Mouse (Mus musculus): ENCODE data around the gene Adam1b. TPM values are rescaled to one million over a fixed set of nuclear protein-coding genes. Genes with fewer than 3 reads are reported as not detected.

Adam1b gene
- polyA plus RNA-seq (2015; fragmentation: Nextera tagmentation; extraction: Ambion mirVana) = 0.08 and 0.10 TPM in 2 replicates

DNA sequence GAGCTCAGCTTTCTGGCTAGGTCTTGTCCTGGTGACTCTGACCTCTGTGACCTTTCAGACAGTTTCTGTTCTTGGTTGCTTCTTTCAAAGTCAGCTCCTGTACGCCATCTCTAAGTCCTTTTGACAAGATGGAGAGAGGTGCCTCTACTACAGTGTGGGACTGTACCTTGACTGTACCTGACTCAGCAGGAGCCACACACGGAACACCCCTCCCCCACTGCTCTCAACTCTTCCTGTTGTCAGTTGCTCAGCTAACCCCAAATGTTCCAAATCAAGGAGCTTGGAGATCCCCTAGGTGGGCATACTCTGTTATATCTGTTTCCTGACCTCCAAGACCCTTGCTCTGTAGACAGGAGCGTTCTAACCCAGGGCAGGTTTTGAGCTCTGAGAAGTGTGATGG is at the start of gene Adam1b:
TSS of gene Adam1b (minus strand) at position 205 of the 400 bp plus-strand sequence.
- no peak for ATAC-seq (ENCODE audit: insufficient number of reproducible peaks, low FRiP score, low TSS enrichment, low read depth)
- H3K4me3 ChIP-seq = no peak within 1 kb of the TSS
- no peak within 1 kb of the TSS for H3K27ac ChIP-seq
- 81% methylated on average over 3 of the region's 3 CpGs for WGBS
- H3K9me3 ChIP-seq = no peaks in the 10 kb centered on the region
- H3K4me1 ChIP-seq = no peaks in the 10 kb centered on the region
- no peak within 1 kb of the TSS for H3K9ac ChIP-seq
- H3K36me3 ChIP-seq = no peaks in the 10 kb centered on the region
- no peak within 1 kb of the TSS for H3K4me2 ChIP-seq
- no peaks in the 10 kb centered on the region for H3K27me3 ChIP-seq

DNA sequence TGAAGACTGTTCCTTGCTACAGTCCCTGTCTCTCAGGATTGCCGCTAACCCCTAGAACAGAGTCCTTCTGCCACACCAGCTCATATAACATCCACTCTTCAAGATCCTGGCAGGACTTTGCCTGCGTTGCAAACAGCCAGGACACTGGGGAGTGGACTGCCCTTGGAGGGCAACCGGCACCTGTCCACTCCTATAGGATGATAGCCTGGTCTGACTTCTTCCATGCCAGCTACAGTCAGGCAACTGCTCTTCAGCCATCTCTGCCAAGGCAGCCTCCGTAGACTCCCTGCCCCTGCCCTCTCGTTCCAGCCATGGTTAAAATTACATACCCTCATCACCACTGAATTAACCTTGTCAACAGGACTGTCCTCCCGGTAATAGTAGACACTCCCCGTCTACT is 46.0 kb upstream of the Adam1b start:
- Histone ChIP-seq H3K4me1 (peaks cover 11% of the 10 kb centered on the region), H3K9me3 (no peaks in the 10 kb centered on the region), H3K27ac (no peak overlapping the region), H3K27me3 (no peaks in the 10 kb centered on the region), H3K4me2 (no peak overlapping the region), H3K36me3 (no peaks in the 10 kb centered on the region), H3K9ac (no peak overlapping the region), H3K4me3 (no peak overlapping the region)
- WGBS = 83% methylated on average over 7 of the region's 7 CpGs
- ATAC-seq (ENCODE audit: insufficient number of reproducible peaks, low FRiP score, low TSS enrichment, low read depth) = no peak

DNA sequence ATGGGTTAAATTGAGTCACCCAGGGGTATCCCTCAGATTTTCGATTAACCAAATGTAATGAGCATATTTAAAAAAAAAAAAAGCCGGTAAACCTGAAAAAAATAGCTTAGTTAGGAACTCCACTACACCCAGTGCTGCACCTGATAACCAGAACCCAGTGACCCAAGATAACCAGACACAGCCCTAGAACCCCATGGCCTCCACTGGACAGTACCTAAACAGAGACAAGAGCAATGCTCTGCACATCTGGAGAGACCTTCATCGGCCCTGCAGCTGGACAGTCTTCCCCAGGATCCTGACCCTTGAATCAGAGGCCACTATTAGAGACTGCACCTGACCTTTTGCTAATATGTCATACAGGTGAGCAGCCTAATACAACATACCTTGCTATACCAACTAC is 43.8 kb upstream of the Adam1b start:
- Histone ChIP-seq H3K4me1 (peaks cover 21% of the 10 kb centered on the region), H3K4me3 (no peak overlapping the region; the same call in 1 of the 2 replicates), H3K27me3 (no peaks in the 10 kb centered on the region), H3K27ac (no peak overlapping the region), H3K9ac (no peak overlapping the region), H3K9me3 (no peaks in the 10 kb centered on the region), H3K4me2 (no peak overlapping the region), H3K36me3 (no peaks in the 10 kb centered on the region)
- WGBS = 90% methylated on average over 3 of the region's 3 CpGs
- no peak for ATAC-seq (ENCODE audit: insufficient number of reproducible peaks, low FRiP score, low TSS enrichment, low read depth)

DNA sequence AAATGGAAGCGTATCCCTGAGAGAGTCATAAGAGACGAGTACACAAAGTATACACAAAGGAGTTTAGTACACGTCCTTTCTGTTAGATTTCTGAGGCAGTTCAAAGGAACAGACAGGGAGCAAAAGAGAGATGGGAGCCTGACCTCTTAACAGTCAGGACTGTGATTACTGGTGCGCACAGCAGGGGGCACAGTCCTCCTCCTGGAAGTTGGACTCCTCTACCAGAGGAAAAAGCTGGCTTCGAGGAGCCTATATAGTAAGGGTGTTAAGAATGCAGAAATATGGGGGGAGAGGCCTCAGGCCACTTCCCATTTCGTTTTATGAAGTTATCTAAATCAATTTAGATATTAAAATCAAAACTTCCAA is 43.3 kb upstream of the Adam1b start:
- Histone ChIP-seq H3K9ac (peak overlapping the region; percentile 99), H3K9me3 (no peaks in the 10 kb centered on the region), H3K27me3 (no peaks in the 10 kb centered on the region), H3K4me1 (peaks cover 21% of the 10 kb centered on the region), H3K27ac (peak overlapping the region; percentile 96), H3K4me3 (peak overlapping the region; percentile 98), H3K36me3 (no peaks in the 10 kb centered on the region), H3K4me2 (peak overlapping the region; percentile 69)
- WGBS = 27% methylated on average over 6 of the region's 6 CpGs
- no peak for ATAC-seq (ENCODE audit: insufficient number of reproducible peaks, low FRiP score, low TSS enrichment, low read depth)

DNA sequence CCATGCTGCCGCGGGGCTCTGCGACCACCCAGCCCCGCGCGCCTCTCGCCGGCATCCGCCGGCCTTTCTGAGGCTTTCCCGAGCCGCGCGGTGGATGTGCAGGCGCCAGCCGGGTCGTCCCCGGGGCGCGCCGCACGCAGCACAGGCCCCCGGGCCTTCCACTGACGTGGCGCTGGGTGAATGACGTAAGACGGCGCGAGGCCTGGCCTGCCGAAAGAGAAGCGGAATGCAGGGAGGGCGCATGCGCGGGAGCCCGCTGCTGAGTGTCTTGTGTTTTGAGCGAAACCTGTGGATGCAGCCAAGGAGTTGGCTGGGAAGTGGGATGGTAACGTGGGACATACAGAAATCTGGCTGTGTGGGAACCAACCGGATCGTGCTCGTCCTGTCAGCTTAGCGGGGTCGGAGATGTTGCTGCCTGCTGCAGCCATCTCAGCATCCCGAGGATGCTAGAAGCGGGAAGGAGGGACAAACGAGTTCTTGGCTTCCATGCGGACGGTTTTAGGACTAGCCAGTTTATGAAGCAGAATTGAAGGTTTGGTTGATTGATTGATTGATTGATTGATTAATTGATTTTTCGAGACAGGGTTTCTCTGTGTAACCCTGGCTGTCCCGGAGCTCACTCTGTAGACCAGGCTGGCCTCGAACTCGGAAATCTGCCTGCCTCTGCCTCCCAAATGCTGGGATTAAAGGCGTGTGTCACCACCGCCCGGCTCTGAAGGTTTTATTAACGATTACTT is 42.7 kb upstream of the Adam1b start, which contains the start of gene Mapkapk5:
TSS of gene Mapkapk5 (minus strand) at position 113 of the 737 bp plus-strand sequence.
- 2% methylated on average over 55 of the region's 55 CpGs for WGBS
- Histone ChIP-seq H3K27ac (peak within 1 kb of the TSS; percentile 96), H3K4me3 (peak within 1 kb of the TSS; percentile 98), H3K9me3 (no peaks in the 10 kb centered on the region), H3K36me3 (no peaks in the 10 kb centered on the region), H3K4me2 (peak within 1 kb of the TSS; percentile 69), H3K9ac (peak within 1 kb of the TSS; percentile 99), H3K4me1 (peaks cover 21% of the 10 kb centered on the region), H3K27me3 (no peaks in the 10 kb centered on the region)
- peak; percentile 89 for ATAC-seq (ENCODE audit: insufficient number of reproducible peaks, low FRiP score, low TSS enrichment, low read depth)

DNA sequence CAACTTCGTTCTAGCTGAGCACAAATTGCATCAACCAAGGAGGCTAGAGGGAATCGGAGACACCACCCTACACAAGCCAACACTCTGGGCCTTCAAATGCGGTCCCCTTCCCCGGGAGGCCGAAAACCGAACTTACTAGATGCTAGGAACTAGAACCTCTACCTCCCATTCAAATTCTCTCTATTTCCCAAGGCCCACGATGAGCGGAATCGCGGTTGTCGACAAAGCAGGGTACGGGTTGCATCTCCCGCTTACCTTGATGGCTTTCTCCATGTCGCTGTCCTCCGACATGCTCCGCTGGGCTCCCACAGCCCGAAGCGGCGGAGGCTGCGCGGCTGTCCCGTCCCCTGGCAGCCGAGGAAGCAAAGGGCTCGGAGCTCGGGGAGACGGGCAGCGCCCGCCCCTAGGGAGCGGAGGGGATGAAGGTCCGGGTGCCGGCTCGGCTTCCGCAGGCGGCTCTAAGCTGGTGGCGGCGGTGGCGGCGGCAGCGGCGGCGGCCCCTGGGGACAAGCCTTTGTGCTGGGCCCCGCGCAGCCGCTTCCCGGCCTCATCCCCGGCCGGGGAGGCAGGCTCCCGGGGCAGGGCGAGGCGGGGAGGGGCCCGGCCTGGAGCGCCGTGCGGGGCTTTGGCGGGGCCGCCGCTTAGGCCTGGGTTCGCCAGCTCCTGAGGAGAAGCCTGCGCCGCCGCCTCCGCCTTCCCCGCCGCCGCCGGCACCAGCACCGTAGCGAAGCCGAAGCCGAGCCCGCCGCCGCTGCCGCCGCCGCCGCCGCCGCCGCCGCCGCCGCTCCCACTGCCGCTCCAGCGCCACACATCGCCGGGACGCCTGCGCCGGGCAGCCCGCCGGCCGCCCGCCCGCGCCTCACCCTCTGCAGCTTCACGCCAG is 41.9 kb upstream of the Adam1b start, which contains the start of the genes Adam1a and Gm42878:
TSS of gene Adam1a (minus strand) at position 573 of the 883 bp plus-strand sequence.
TSS of gene Gm42878 (minus strand) at position 573 of the 883 bp plus-strand sequence.
- Histone ChIP-seq H3K4me3 (peak within 1 kb of the TSS; percentile 98), H3K4me2 (peak within 1 kb of the TSS; percentile 69), H3K27me3 (no peaks in the 10 kb centered on the region), H3K9ac (peak within 1 kb of the TSS; percentile 99), H3K4me1 (peaks cover 21% of the 10 kb centered on the region), H3K36me3 (0 out of 2 replicates have a peak, but pooled peaks cover 2% of the 10 kb centered on the region), H3K27ac (peak within 1 kb of the TSS; percentile 96), H3K9me3 (no peaks in the 10 kb centered on the region)
- peak; percentile 52 for ATAC-seq (ENCODE audit: insufficient number of reproducible peaks, low FRiP score, low TSS enrichment, low read depth)
- under 1% methylated on average over 65 of the region's 97 CpGs for WGBS

DNA sequence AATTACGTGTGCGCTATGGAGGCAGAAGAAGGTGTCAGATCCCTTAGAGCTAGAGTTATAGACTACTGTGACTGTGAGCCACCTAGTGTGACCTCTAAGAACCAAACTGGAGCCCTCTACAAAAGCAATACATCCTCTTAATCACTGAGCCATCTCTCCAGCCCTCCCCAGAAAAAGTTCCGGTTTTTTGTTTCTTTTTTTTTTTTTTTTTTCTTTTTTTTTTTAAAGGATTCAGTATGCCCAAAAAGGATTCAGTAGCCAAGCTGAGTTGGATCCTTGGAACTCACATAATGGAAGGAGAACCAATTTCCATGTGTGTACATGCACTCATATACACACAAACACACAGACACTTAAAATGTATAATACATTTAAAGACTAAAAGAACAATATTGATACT is 40.1 kb upstream of the Adam1b start:
- no peak for ATAC-seq (ENCODE audit: insufficient number of reproducible peaks, low FRiP score, low TSS enrichment, low read depth)
- no peak overlapping the region for H3K4me3 ChIP-seq
- H3K9ac ChIP-seq = no peak overlapping the region
- no peaks in the 10 kb centered on the region for H3K27me3 ChIP-seq
- no peak overlapping the region for H3K4me2 ChIP-seq
- no peak overlapping the region for H3K27ac ChIP-seq
- H3K36me3 ChIP-seq = peaks cover 3% of the 10 kb centered on the region; the same call in 1 of the 2 replicates
- peaks cover 21% of the 10 kb centered on the region for H3K4me1 ChIP-seq
- WGBS = 82% methylated on average over 3 of the region's 3 CpGs
- no peaks in the 10 kb centered on the region for H3K9me3 ChIP-seq

DNA sequence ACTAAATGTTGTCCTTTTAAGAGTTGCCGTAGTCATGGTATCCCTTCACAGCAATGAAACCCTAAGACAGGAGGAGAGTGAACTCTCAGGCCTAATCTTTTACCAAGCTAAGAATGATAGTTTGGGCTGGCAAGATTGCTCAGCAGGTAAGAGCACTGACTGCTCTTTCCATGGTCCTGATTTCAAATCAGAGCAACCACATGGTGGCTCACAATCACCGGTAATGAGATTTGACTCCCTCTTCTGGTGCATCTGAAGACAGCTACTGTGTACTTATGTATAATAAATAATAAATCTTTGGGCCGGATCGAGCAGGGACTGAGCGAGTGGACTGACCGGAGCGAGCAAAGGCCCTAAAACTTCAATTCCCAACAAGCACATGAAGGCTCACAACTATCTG is 38.0 kb upstream of the Adam1b start:
- Histone ChIP-seq H3K36me3 (peaks cover 23% of the 10 kb centered on the region), H3K27ac (no peak overlapping the region), H3K4me1 (peaks cover 17% of the 10 kb centered on the region), H3K4me2 (no peak overlapping the region), H3K9ac (no peak overlapping the region), H3K9me3 (no peaks in the 10 kb centered on the region), H3K27me3 (no peaks in the 10 kb centered on the region), H3K4me3 (no peak overlapping the region)
- no peak for ATAC-seq (ENCODE audit: insufficient number of reproducible peaks, low FRiP score, low TSS enrichment, low read depth)
- WGBS = 80% methylated on average over 7 of the region's 7 CpGs

DNA sequence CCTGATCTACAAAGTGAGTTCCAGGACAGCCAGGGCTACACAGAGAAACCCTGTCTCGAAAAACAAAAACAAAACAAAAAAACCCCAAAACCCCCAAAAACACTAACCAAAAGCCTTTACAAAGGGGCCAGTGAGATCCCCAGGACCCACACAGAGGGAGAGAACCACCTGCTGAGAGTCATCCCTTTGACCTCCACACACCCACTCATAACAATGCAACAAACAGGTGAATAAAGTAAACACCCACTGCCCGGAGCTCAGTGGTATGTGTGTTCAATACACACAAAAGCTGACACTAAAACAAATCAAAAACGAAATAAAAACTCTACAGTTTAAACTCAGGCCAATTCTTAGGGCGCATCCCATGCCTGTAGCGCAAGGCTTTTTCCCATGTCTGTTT is 36.8 kb upstream of the Adam1b start:
- ATAC-seq (ENCODE audit: insufficient number of reproducible peaks, low FRiP score, low TSS enrichment, low read depth) = no peak
- Histone ChIP-seq H3K27ac (no peak overlapping the region), H3K36me3 (peaks cover 34% of the 10 kb centered on the region), H3K4me2 (no peak overlapping the region), H3K9me3 (no peaks in the 10 kb centered on the region), H3K27me3 (no peaks in the 10 kb centered on the region), H3K4me1 (peaks cover 17% of the 10 kb centered on the region), H3K4me3 (no peak overlapping the region), H3K9ac (no peak overlapping the region)
- WGBS = 90% methylated on average over 5 of the region's 5 CpGs

DNA sequence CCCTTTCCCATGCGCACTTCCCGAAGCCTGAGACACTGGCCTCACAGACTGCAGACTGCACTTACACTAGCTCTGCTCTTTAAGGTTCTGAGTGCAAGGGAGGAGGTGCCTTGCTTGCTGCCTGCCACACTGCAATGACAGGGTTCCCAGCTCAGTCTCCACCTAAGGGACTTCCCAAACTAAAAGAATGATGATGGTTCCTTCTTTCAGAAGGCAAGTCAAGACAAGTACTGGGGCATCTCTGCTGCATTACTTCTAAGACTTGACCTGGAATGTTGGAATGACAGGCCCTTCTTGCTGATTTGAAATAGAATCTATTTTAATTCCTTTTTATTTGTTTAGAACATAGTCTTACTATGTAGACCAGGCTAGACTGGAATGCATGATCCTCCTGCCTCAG is 34.4 kb upstream of the Adam1b start:
- no peak for ATAC-seq (ENCODE audit: insufficient number of reproducible peaks, low FRiP score, low TSS enrichment, low read depth)
- Histone ChIP-seq H3K9me3 (no peaks in the 10 kb centered on the region), H3K9ac (no peak overlapping the region), H3K27ac (no peak overlapping the region), H3K27me3 (no peaks in the 10 kb centered on the region), H3K4me1 (no peaks in the 10 kb centered on the region; the same call in 1 of the 2 replicates), H3K4me2 (no peak overlapping the region), H3K4me3 (no peak overlapping the region), H3K36me3 (peaks cover 56% of the 10 kb centered on the region)
- 75% methylated on average over 2 of the region's 2 CpGs for WGBS

DNA sequence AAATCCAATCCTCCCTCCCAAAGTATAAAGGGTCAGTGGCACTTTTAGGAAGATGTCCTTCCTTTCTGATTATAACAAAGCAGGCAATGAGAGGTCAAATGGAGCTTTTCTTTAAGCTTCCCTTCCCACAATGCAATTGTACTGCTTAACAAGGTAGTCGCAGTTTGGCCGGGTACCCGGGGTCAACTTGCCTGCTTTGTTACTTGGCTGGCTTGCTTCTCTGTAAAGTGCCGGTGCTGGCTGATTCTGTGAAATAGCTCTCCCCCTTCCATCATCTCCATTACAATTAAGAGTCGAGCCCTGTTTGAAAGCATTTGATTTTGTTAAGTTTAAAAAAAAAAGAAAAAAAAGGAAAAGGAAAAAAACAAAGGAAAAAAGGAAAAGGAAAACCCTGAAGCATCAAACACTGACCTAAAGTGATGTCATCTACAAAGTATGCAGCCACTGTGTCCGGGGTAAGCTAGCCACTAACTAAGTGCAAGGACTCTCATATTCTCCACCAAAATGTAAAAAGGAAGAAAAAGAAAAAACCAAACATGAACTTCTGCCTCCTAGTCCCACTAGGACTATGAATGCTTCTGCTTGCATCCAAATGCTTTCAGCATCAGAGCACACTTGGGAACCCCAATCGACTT is 33.8 kb upstream of the Adam1b start:
- H3K27me3 ChIP-seq = no peaks in the 10 kb centered on the region
- WGBS = 78% methylated on average over 7 of the region's 7 CpGs
- no peaks in the 10 kb centered on the region for H3K9me3 ChIP-seq
- no peak for ATAC-seq (ENCODE audit: insufficient number of reproducible peaks, low FRiP score, low TSS enrichment, low read depth)
- H3K9ac ChIP-seq = no peak overlapping the region
- peaks cover 62% of the 10 kb centered on the region for H3K36me3 ChIP-seq
- H3K27ac ChIP-seq = no peak overlapping the region
- H3K4me1 ChIP-seq = no peaks in the 10 kb centered on the region
- H3K4me3 ChIP-seq = no peak overlapping the region
- H3K4me2 ChIP-seq = no peak overlapping the region
